Mouse (Mus musculus) neural tube, embryonic 15.5 days (tissue): ENCODE results near the gene Ehhadh. TPM values are rescaled to one million over a fixed set of nuclear protein-coding genes. Genes with fewer than 3 reads are reported as not detected.

ENCODE experiments used
- ATAC-seq: fragments of 200-750 bp; cut with Nextera tagmentation; 2 replicates; pipeline ENCODE4 v1.8.0; 2017; ENCODE audit warnings: mild to moderate bottlenecking, moderate TSS enrichment, moderate library complexity; ENCODE audit not compliant: low FRiP score
- H3K27ac ChIP-seq: fragments of 300-500 bp; sonication (generic); replicated peaks from 2 replicates; pipeline ENCODE4 v1.5.1; 2015; ENCODE audit warnings: mild to moderate bottlenecking, inconsistent platforms
- H3K27me3 ChIP-seq: fragments of 300-500 bp; sonication (generic); replicated peaks from 2 replicates; pipeline ENCODE4 v1.6.1; 2015; ENCODE audit warnings: inconsistent platforms
- H3K36me3 ChIP-seq: fragments of 300-500 bp; sonication (generic); 2 replicates; pipeline ENCODE4 v1.6.1; 2015; ENCODE audit warnings: inconsistent platforms
- H3K4me1 ChIP-seq: fragments of 300-500 bp; sonication (generic); 2 replicates; pipeline ENCODE4 v1.6.1; 2015; ENCODE audit warnings: inconsistent platforms
- H3K4me2 ChIP-seq: fragments of 300-500 bp; sonication (generic); 2 replicates; pipeline ENCODE4 v1.6.1; 2015; ENCODE audit warnings: inconsistent platforms, mild to moderate bottlenecking, moderate library complexity
- H3K4me3 ChIP-seq: fragments of 300-500 bp; sonication (generic); replicated peaks from 2 replicates; pipeline ENCODE4 v1.5.1; 2015; ENCODE audit warnings: mild to moderate bottlenecking, inconsistent platforms
- H3K9ac ChIP-seq: fragments of 300-500 bp; sonication (generic); replicated peaks from 2 replicates; pipeline ENCODE4 v1.6.1; 2015; ENCODE audit warnings: mild to moderate bottlenecking, inconsistent platforms
- H3K9me3 ChIP-seq: fragments of 300-500 bp; sonication (generic); replicated peaks from 2 replicates; pipeline ENCODE4 v1.6.1; 2016; ENCODE audit warnings: inconsistent platforms
- WGBS: fragments of 180-500 bp; shearing (Covaris S2); methylation state at CpG from one replicate; pipeline ENCODE4 v1.1.7; 2015; ENCODE audit warnings: mixed read lengths; 5-methylcytosine and 5-hydroxymethylcytosine counted together
- polyA plus RNA-seq: library from polyadenylated mRNA; unstranded; fragments of >200 nt; fragmentation: Nextera tagmentation; extraction: Ambion mirVana; gene quantifications from 2 replicates; pipeline ENCODE4 v1.2.1, GENCODE M21; 2015

Gene Ehhadh
- polyA plus RNA-seq, 1 experiment from 2014 or later: 1.7 TPM

DNA sequence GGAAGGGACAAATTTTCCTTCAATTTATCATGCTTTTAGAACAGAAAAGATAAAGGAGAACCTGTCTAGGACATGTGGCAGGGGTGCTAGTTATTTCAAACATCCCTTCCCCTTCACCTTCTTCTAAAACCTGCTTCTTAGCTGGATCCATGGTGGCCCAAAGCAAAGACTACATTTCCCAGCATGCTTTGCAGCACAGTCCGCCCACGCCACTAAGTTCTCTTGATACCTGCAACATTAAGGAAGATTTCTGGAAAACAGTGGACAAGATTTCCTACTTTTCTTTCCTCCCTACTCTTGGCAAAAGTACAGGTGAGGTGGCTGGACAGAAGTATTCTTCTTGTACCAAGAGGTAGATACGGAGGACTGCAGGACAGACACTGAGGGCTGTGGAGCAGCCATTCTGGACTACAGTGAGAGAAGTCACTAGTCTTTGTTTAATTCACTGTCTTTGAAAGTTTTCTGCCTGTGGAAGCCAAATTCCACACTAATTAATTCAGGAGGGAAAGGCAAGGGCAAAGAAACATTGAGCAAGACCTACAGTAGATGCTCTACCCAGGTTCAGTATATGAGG, 9.2 kb downstream of the Ehhadh start:
- no peaks in the 10 kb centered on the region for H3K9me3 ChIP-seq
- WGBS: 42% methylated on average over 3 of the region's 3 CpGs

DNA sequence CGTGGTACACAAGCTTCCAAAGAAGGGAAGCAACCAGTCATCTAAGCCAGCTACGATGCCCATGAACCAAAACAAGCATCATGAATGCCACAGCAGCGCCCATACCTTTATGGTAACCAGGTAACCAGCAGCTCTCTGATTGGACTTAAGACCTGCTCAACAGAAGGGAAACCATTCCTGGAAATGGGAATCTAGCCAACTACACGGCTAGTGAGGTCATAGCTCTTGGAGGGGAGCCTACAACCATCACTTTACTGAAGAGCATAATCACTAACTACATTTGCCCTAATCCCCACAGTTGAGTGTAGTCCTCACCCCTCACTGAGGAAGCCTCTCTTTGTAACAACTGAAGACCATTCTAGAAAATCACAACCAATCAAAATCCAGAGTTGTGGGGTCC, 12.9 kb downstream of the Ehhadh start:
- Histone ChIP-seq H3K4me2 (no peak overlapping the region), H3K9me3 (no peaks in the 10 kb centered on the region), H3K4me1 (no peaks in the 10 kb centered on the region), H3K4me3 (no peak overlapping the region), H3K9ac (no peak overlapping the region), H3K27me3 (no peaks in the 10 kb centered on the region), H3K27ac (no peak overlapping the region), H3K36me3 (no peaks in the 10 kb centered on the region)
- WGBS: 86% methylated on average over 4 of the region's 4 CpGs
- no peak for ATAC-seq

More for the DNA sequence above, 9.2 kb downstream of the Ehhadh start:
- no peaks in the 10 kb centered on the region for H3K27me3 ChIP-seq
- H3K4me3 ChIP-seq: peak overlapping the region; percentile 18; the same call in 1 of the 2 replicates
- ATAC-seq: no peak
- H3K4me2 ChIP-seq: peak overlapping the region; percentile 35
- H3K9ac ChIP-seq: no peak overlapping the region
- H3K36me3 ChIP-seq: no peaks in the 10 kb centered on the region
- no peak overlapping the region for H3K27ac ChIP-seq
- no peaks in the 10 kb centered on the region for H3K4me1 ChIP-seq

DNA sequence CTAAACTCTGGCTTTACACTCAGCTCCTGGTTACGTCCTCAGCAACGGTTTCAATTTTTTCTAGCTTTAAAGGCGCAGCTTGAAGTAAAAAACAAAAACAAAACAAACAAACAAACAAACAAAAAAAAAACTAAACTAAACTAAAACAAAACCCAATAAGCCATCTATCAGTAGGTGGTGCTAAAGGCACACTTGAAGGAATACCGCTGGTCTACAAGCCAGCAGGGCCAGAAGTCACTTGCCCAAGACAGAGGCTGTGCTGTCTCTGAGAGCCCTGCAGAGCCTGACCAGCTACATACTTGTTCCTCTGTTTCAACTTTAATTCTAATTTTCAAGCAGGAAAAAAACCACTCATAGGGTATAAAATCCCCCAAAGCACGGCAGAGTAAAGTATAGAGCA, 17.9 kb downstream of the Ehhadh start:
- H3K9ac ChIP-seq: no peak overlapping the region
- H3K9me3 ChIP-seq: no peaks in the 10 kb centered on the region
- no peaks in the 10 kb centered on the region for H3K27me3 ChIP-seq
- no peak overlapping the region for H3K4me3 ChIP-seq
- no peak for ATAC-seq
- WGBS: 78% methylated on average over 5 of the region's 5 CpGs
- no peak overlapping the region for H3K4me2 ChIP-seq
- no peaks in the 10 kb centered on the region for H3K4me1 ChIP-seq
- H3K36me3 ChIP-seq: no peaks in the 10 kb centered on the region; the same call in 1 of the 2 replicates
- no peak overlapping the region for H3K27ac ChIP-seq

DNA sequence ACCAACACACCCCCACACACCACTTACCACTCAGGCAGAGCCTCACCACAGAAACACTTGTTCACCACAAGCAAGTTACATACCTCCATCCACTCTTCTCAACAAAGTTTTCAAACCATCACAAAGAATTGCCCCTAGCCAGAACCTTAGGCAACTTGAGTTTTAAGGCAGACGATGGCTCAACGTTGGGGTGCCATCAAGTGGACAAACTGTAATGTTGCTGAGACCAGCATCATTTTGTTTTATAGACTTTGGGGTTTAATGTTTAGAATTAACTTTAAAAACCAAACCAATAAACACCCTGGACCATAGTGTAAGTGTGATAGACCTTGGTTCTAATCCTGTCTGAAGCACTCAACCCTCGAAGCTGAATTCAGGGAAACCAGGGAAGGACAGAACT, 19.4 kb downstream of the Ehhadh start:
- WGBS: 85% methylated on average over 3 of the region's 3 CpGs
- H3K4me1 ChIP-seq: no peaks in the 10 kb centered on the region
- H3K36me3 ChIP-seq: no peaks in the 10 kb centered on the region; the same call in 1 of the 2 replicates
- H3K27me3 ChIP-seq: no peaks in the 10 kb centered on the region
- no peak overlapping the region for H3K9ac ChIP-seq
- H3K4me2 ChIP-seq: no peak overlapping the region
- ATAC-seq: no peak
- no peak overlapping the region for H3K27ac ChIP-seq
- no peaks in the 10 kb centered on the region for H3K9me3 ChIP-seq
- H3K4me3 ChIP-seq: no peak overlapping the region

DNA sequence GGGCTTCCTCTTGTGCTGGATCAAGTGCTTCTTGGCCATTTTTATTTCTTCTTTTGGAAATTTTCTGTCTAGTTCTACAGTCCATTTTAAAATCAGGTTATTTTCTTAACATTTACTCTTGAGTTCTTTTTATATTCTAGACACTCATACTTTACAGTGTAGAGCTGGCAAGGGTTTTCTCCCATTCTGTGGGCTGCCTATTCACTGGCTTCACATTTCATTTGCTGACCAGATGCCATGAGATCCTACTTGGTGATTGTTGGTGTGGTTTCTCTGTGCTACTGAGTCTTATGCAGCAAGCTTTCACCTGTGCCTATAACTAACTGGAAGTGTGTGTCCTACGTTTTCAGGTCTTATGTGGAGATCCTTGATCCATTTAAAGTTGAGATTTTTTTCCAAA, 29.2 kb downstream of the Ehhadh start:
- ATAC-seq: no peak

DNA sequence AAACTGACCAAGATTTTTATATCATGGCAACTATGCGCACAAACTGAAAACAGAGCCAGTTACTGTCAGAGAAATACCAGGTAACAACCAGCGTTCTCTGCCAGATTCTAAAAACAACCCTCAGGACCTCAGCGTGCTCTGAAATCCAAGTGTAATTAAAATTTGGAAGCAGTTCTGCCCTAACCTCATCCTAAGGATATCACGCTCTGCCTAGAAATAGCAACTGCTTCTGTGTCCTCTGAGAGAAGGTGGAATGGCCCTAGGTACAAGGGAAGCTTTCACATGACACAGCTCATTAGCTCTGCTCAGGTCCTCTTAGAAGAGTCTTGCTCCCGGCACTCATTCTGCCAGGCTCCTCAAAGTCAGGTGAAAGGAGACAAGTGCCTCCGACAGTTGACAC, 44.2 kb downstream of the Ehhadh start:
- Histone ChIP-seq H3K4me1 (no peaks in the 10 kb centered on the region), H3K36me3 (no peaks in the 10 kb centered on the region), H3K4me2 (no peak overlapping the region), H3K4me3 (no peak overlapping the region), H3K27me3 (no peaks in the 10 kb centered on the region), H3K9ac (no peak overlapping the region), H3K27ac (no peak overlapping the region), H3K9me3 (no peaks in the 10 kb centered on the region)
- ATAC-seq: no peak
- 91% methylated on average over 6 of the region's 6 CpGs for WGBS

More for the DNA sequence above, 29.2 kb downstream of the Ehhadh start:
- Histone ChIP-seq H3K27ac (no peak overlapping the region), H3K4me3 (no peak overlapping the region), H3K4me1 (no peaks in the 10 kb centered on the region), H3K9ac (no peak overlapping the region), H3K36me3 (no peaks in the 10 kb centered on the region; the same call in 1 of the 2 replicates), H3K4me2 (no peak overlapping the region), H3K9me3 (no peaks in the 10 kb centered on the region), H3K27me3 (no peaks in the 10 kb centered on the region)
- WGBS: 81% methylated on average over 1 of the region's 1 CpGs

DNA sequence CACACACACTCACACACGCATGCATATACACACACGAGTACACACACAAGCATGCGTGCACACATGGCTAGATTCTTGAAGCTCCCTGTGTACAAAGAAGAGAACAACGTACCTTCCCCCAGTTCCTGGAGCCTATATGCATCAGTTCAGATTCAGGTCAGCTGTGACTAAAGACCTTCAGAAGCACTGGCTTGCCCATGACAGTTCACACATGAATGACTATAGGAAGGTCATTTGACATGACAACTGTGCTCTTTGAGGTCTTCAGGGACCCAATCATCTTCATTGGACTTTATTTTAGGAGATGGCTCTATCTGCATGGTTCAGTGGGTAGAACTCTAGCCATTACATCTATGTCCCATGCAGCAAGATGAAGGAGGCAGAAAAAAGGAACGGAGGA, 44.7 kb downstream of the Ehhadh start:
- Histone ChIP-seq H3K27ac (no peak overlapping the region), H3K4me2 (no peak overlapping the region), H3K9ac (no peak overlapping the region), H3K27me3 (no peaks in the 10 kb centered on the region), H3K36me3 (no peaks in the 10 kb centered on the region), H3K4me3 (no peak overlapping the region), H3K9me3 (no peaks in the 10 kb centered on the region), H3K4me1 (no peaks in the 10 kb centered on the region)
- WGBS: 88% methylated on average over 5 of the region's 5 CpGs
- no peak for ATAC-seq

DNA sequence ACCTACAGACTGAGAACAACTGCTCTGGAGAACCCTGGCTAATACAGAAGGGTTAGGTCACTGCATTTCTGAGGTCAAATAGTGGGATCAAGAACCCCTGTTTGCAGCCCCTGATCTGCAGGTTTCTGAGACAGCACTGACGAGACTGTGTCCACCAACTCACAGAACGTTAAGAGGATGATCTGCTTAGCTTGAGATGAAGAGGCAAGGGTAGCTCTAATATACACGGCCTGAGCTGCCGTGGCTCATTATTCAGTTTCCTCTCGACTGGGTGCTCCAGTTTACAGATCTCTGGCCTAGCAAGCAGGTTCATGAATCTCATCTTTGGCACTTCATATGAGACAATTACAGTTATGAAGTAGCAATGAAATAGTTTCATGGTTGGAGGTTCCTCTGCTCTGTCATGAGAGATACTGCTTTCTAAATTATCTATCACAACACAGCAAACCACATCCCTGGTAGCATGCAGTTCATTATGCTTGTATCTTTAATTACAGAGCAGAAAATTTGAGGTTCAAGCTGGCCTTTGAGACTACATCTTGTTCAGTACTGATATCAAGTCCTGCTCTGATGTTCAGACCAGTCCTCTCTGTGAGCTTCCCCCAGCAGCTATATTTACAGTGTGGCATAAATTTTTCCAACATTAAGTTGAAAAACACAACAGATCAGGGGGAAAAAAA, 45.3 kb downstream of the Ehhadh start:
- H3K36me3 ChIP-seq: no peaks in the 10 kb centered on the region
- H3K4me3 ChIP-seq: no peak overlapping the region
- H3K9ac ChIP-seq: no peak overlapping the region
- no peak overlapping the region for H3K27ac ChIP-seq
- H3K4me2 ChIP-seq: no peak overlapping the region
- H3K9me3 ChIP-seq: no peaks in the 10 kb centered on the region
- no peak for ATAC-seq
- 91% methylated on average over 5 of the region's 5 CpGs for WGBS
- no peaks in the 10 kb centered on the region for H3K27me3 ChIP-seq
- no peaks in the 10 kb centered on the region for H3K4me1 ChIP-seq

DNA sequence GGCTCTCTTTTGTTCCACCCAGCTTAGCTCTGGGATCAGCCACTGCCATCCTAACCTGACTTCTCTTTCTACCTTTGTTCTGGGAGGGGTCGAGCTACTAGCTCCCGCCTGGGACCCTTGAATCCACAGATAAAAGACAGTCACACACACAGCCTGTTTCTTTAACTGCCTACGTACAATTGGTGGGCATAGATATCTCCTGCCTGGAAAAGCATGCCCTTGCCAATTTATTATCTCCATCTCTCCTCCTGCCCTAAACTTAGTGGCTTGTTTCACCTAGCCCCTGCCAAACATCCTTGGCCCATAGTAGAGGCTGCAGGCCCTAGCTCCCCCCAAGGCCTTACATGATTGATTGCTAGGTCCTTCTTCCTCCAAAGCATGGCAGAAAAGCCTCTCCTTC, 46.1 kb downstream of the Ehhadh start:
- no peaks in the 10 kb centered on the region for H3K4me1 ChIP-seq
- ATAC-seq: no peak
- no peaks in the 10 kb centered on the region for H3K9me3 ChIP-seq
- H3K27ac ChIP-seq: no peak overlapping the region
- H3K36me3 ChIP-seq: no peaks in the 10 kb centered on the region
- no peaks in the 10 kb centered on the region for H3K27me3 ChIP-seq
- H3K4me3 ChIP-seq: no peak overlapping the region
- WGBS: 86% methylated on average over 3 of the region's 3 CpGs
- no peak overlapping the region for H3K9ac ChIP-seq
- no peak overlapping the region for H3K4me2 ChIP-seq

DNA sequence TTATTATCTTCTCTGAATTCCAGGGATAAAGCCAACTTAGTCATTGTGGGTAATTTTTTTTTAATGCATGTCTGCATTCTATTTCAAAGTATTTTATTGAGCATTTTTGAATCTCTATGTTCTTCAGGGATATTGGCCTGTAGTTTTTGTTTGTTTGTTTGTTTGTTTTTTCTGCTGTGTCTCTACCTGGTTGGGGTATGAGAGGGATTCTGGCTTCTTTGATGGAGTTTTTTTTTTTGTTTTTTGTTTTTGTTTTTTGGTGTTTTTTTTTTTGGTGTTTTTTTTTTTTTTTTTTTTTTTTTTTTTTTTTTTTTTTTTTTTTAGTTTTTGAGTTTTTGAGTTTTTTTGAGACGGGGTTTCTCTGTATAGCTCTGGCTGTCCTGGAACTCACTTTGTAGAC, 52.0 kb downstream of the Ehhadh start:
- ATAC-seq: no peak
- 100% methylated on average over 1 of the region's 1 CpGs for WGBS
- Histone ChIP-seq H3K4me2 (no peak overlapping the region), H3K27ac (no peak overlapping the region), H3K9me3 (no peaks in the 10 kb centered on the region), H3K4me1 (no peaks in the 10 kb centered on the region), H3K27me3 (no peaks in the 10 kb centered on the region), H3K9ac (no peak overlapping the region), H3K36me3 (no peaks in the 10 kb centered on the region), H3K4me3 (no peak overlapping the region)

DNA sequence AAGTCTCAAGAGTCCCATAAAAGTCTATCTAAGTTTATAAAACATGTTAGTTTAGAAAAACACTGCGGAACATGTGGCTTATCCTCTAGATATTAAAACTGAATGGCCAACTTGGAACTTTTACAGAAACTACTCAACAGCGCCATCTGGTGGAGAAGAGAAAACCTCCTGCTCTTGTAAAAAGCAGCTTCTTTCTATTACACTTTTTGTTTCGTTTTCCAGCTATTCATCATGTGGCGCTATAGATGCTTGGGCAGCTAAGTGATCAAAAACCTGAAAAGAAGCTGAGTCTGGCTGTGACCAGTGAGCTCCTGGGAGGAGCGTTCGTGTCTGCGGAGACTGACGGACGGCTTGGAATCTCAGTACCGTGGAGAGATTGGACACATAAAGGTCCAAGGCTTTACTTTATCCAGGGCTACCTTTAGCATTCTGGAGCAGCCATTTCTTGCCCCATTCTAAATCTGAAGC, 59.7 kb downstream of the Ehhadh start:
- ATAC-seq: no peak
- Histone ChIP-seq H3K36me3 (no peaks in the 10 kb centered on the region), H3K9me3 (no peaks in the 10 kb centered on the region), H3K4me3 (peak overlapping the region; percentile 31), H3K4me1 (no peaks in the 10 kb centered on the region), H3K27me3 (no peaks in the 10 kb centered on the region), H3K4me2 (peak overlapping the region; percentile 51), H3K9ac (peak overlapping the region; percentile 44), H3K27ac (no peak overlapping the region)
- 23% methylated on average over 10 of the region's 10 CpGs for WGBS

DNA sequence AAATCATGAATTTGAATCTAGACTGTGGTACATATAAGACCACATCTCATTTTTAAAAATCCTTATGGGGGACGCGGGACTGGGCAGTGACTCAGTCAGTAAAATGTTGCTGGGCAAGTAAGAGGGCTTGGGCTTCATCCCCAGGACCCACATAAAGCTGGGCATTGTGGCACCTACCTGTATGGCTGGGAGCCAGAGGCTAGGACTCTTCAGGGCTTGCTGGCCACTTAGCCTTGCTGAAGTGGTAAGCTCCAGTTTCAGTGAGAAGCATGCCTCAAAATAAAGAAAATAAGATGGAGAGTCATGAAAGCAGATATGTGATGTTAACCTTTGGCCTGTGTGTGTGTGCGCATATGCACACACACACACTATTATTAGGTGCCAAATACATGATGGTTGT, 60.2 kb downstream of the Ehhadh start:
- WGBS: 98% methylated on average over 3 of the region's 3 CpGs
- Histone ChIP-seq H3K27me3 (no peaks in the 10 kb centered on the region), H3K4me3 (no peak overlapping the region), H3K27ac (no peak overlapping the region), H3K9ac (no peak overlapping the region), H3K36me3 (no peaks in the 10 kb centered on the region), H3K4me2 (no peak overlapping the region), H3K9me3 (no peaks in the 10 kb centered on the region), H3K4me1 (no peaks in the 10 kb centered on the region)
- ATAC-seq: no peak
